In genomic region chr1:80746691-80747463, GRCm38 (mm10) we compare ENCODE assay signal across 25 mouse cellular contexts. TPM values are rescaled to one million over a fixed set of nuclear protein-coding genes. Genes with fewer than 3 reads are reported as not detected.
A peak's percentile ranks its signal among the peaks of the same experiment; 100 is the strongest.
DNase-seq lines count a peak whose midpoint lies in the region; ATAC-seq and TF ChIP-seq lines count a peak whose summit lies in the region.
"Had no signal": no experiment of that assay in that cellular context is flagged by ENCODE, and none has a peak within 500 bp of the region (broad histone marks: within the 10 kb centered on the region; RNA-seq: fewer than 3 reads in every experiment).

No protein-coding gene starts in this region.

- no peak overlapping the region for H3K27ac ChIP-seq in cerebellum, adult 2 months (ENCODE audit: insufficient read depth, low read length)
- H3K27ac ChIP-seq: forebrain, embryonic 13.5 days; hindbrain, postnatal 0 days; kidney, embryonic 15.5 days; left cerebral cortex, adult 2 months; midbrain, embryonic 12.5 days; stomach, embryonic 15.5 days had no signal

- no peak overlapping the region for H3K4me3 ChIP-seq in cerebellum, adult 2 months (replicated peaks; ENCODE audit: insufficient read depth, low read depth, low read length)
- H3K4me3 ChIP-seq: forebrain, embryonic 13.5 days; heart, embryonic 12.5 days; kidney, embryonic 15.5 days; left cerebral cortex, adult 2 months; midbrain, embryonic 12.5 days; stomach, embryonic 15.5 days had no signal

- H3K36me3 ChIP-seq in splenic B cell, adult 2 months (ENCODE audit: control insufficient read depth, insufficient read depth, low read length, poor library complexity, severe bottlenecking): no peaks in the 10 kb centered on the region
- H3K36me3 ChIP-seq: heart, embryonic 12.5 days; kidney, embryonic 15.5 days; midbrain, embryonic 12.5 days; stomach, embryonic 15.5 days had no signal

- H3K4me1 ChIP-seq in cerebellum, adult 2 months (ENCODE audit: control insufficient read depth, insufficient read depth, low read length): no peaks in the 10 kb centered on the region
- H3K4me1 ChIP-seq: forebrain, embryonic 13.5 days; heart, embryonic 12.5 days; kidney, embryonic 15.5 days; midbrain, embryonic 12.5 days; stomach, embryonic 15.5 days had no signal

- TF ChIP-seq POLR2A in cerebellum, adult 2 months (IDR thresholded peaks at IDR 0.05; ENCODE audit: borderline replicate concordance, insufficient read depth, low read length): no peak

- no peaks in the 10 kb centered on the region for H3K27me3 ChIP-seq in splenic B cell, adult 2 months (ENCODE audit: control insufficient read depth, insufficient read depth, low read length, poor library complexity, severe bottlenecking)
- no peaks in the 10 kb centered on the region for H3K27me3 ChIP-seq in cerebellum, adult 2 months (ENCODE audit: control insufficient read depth, insufficient read depth, low read length)
- H3K27me3 ChIP-seq: forebrain, embryonic 13.5 days; heart, embryonic 12.5 days; kidney, embryonic 15.5 days; midbrain, embryonic 12.5 days; stomach, embryonic 15.5 days had no signal

- no peak for TF ChIP-seq CTCF in cerebellum, adult 2 months (IDR thresholded peaks at IDR 0.05; ENCODE audit: borderline replicate concordance, insufficient read depth, low read depth, low read length)

- 68% methylated on average over 2 of the region's 2 CpGs for WGBS in cerebellum, adult 2 months

- peak; percentile 67 for ATAC-seq in activated CD4-positive, CD25-positive, alpha-beta regulatory T cell, adult 4 months
- peak; percentile 43; the same call in 1 of the 2 replicates for ATAC-seq in megakaryocyte, adult 5-6 weeks (ENCODE audit: poor library complexity, severe bottlenecking)
- ATAC-seq: forebrain, embryonic 13.5 days; hindbrain, postnatal 0 days had no signal

- peak; percentile 67 for DNase-seq in CD4-positive, CD25-positive, alpha-beta regulatory T cell, adult 2 months (ENCODE audit: low read depth, low spot score)
- DNase-seq in splenic B cell, adult 2 months (ENCODE audit: low read depth, low spot score): peak; percentile 68
- no peak for DNase-seq in urinary bladder, postnatal 25 days (ENCODE audit: low spot score)
- no peak for DNase-seq in cerebellum, adult 2 months
- no peak for DNase-seq in urinary bladder, postnatal 10 days (ENCODE audit: low spot score)
- DNase-seq: adrenal gland, adult 8-10 months; cerebellum, adult 11-12 months; cerebellum, postnatal 25 days; gastrocnemius, postnatal 10 days; heart, adult 11 months; heart, postnatal 10 days; kidney, adult 11 months; left cerebral cortex, postnatal 4 days; liver; lung, postnatal 4 days; right cerebral cortex, postnatal 14 days had no signal

RNA-seq across cellular contexts. Expression of gene Dock10, which starts 11.4 kb away (rescaled TPM):
- polyA plus RNA-seq in activated CD4-positive, CD25-positive, alpha-beta regulatory T cell, adult 4 months (2017; shearing (Covaris generic)): 100 to 1,000 TPM in 1 of 2 experiments, 10 to 100 TPM in 1; 93.0 to 114 TPM
- 168 and 183 TPM in 2 replicates for total RNA-seq in megakaryocyte, adult 5-6 weeks (2015)
- total RNA-seq in megakaryocyte, adult 5-6 weeks (2017): 149 and 166 TPM in 2 replicates
- 22.4 and 27.1 TPM in 2 replicates for polyA plus RNA-seq in cerebellum, adult 2 months (2012; rRNA removed)

Comparison
In these comparisons a context has a peak if more than half of its experiments do, and no peak if none do; other contexts are left out.
1. DNase-seq: peak in CD4-positive, CD25-positive, alpha-beta regulatory T cell, adult 2 months (single experiment) and splenic B cell, adult 2 months (single experiment); none in urinary bladder, postnatal 25 days (single experiment), cerebellum, adult 2 months (0 of 2) and urinary bladder, postnatal 10 days (single experiment).